Mouse (Mus musculus): ENCODE data around the gene Nup214.

GRCm38 (mm10) chr2:32038661-32039081, 64.4 kb downstream of the Nup214 start:
- TF ChIP-seq CTCF (IDR thresholded peaks at IDR 0.05; ENCODE audit: borderline replicate concordance, control insufficient read depth, extremely low read depth, insufficient read depth, low read length, poor library complexity) = no peak
- no peak for TF ChIP-seq POLR2A (IDR thresholded peaks at IDR 0.05; ENCODE audit: control insufficient read depth, extremely low read depth, insufficient read depth, low read length, poor library complexity)

Measured in thymus, adult 2 months (tissue).